Mouse (Mus musculus) hindbrain, embryonic 14.5 days (tissue): ENCODE measurements around the gene Krt72. TPM values are rescaled to one million over a fixed set of nuclear protein-coding genes. Genes with fewer than 3 reads are reported as not detected.
A peak's percentile ranks its signal among the peaks of the same experiment; 100 is the strongest.

Experiments used
- ATAC-seq: fragments of 200-750 bp; cut with Nextera tagmentation; 2 replicates; pipeline ENCODE4 v1.8.0; 2017; ENCODE audit warnings: moderate number of reproducible peaks, mild to moderate bottlenecking, moderate TSS enrichment, moderate library complexity; ENCODE audit not compliant: low FRiP score
- DNase-seq: peaks from one replicate; pipeline ENCODE4 v3.0.0-alpha.2; 2015; ENCODE audit warnings: low spot score
- H3K27ac ChIP-seq: fragments of 300-500 bp; sonication (generic); 2 replicates; pipeline ENCODE4 v1.5.1; 2014; ENCODE audit warnings: mild to moderate bottlenecking, moderate library complexity
- H3K27me3 ChIP-seq: fragments of 300-500 bp; sonication (generic); 2 replicates; pipeline ENCODE4 v1.6.1; 2014; ENCODE audit warnings: mild to moderate bottlenecking, low read length, mixed read lengths; ENCODE audit not compliant: control insufficient read depth, insufficient read depth
- H3K36me3 ChIP-seq: fragments of 300-500 bp; sonication (generic); replicated peaks from 2 replicates; pipeline ENCODE4 v1.6.1; 2014; ENCODE audit not compliant: control insufficient read depth, insufficient read depth
- H3K4me1 ChIP-seq: fragments of 300-500 bp; sonication (generic); replicated peaks from 2 replicates; pipeline ENCODE4 v1.6.1; 2014; ENCODE audit warnings: antibody characterized with exemption, low read length, mixed read lengths; ENCODE audit not compliant: control insufficient read depth, insufficient read depth
- H3K4me2 ChIP-seq: fragments of 300-500 bp; sonication (generic); replicated peaks from 2 replicates; pipeline ENCODE4 v1.6.1; 2014; ENCODE audit warnings: mild to moderate bottlenecking, moderate library complexity
- H3K4me3 ChIP-seq: fragments of 300-500 bp; sonication (generic); replicated peaks from 2 replicates; pipeline ENCODE4 v1.5.1; 2014; ENCODE audit warnings: mild to moderate bottlenecking, low read length
- H3K9ac ChIP-seq: fragments of 300-500 bp; sonication (generic); 2 replicates; pipeline ENCODE4 v1.6.1; 2014
- H3K9me3 ChIP-seq: fragments of 300-500 bp; sonication (generic); 2 replicates; pipeline ENCODE4 v1.6.1; 2016; ENCODE audit warnings: low read length; ENCODE audit not compliant: control insufficient read depth
- WGBS: fragments of 180-500 bp; shearing (Covaris S2); extraction: QIAGEN DNeasy Blood & Tissue Kit; methylation state at CpG from one replicate; pipeline ENCODE4 v1.1.7; 2014; 5-methylcytosine and 5-hydroxymethylcytosine counted together
- polyA plus RNA-seq: library from polyadenylated mRNA; unstranded; fragments of >200 nt; fragmentation: Nextera tagmentation; extraction: Ambion mirVana; gene quantifications from 2 replicates; pipeline ENCODE4 v1.2.1, GENCODE M21; 2014

Gene Krt72
- polyA plus RNA-seq, 1 experiment from 2014 or later, result not detected

DNA sequence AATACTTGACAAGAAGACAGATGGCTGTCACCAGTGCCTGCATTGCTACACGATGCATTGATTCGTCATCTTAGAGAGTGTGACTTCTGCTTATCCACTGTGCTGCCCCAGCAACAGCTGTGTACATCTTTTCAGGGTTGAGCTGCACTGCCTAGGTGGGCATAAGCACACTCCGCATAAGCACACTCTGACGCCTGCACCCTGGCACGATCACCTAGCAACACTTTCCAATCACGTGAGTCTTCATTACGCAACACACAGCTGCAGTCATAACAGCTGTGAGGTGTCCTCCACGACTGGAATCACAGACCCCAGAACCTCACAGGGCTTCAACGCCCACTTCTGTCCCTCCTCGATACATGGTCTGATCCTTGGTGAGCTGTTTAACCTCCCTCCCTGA, 12.8 kb downstream of the Krt72 start:
- Histone ChIP-seq H3K9me3 (no peaks in the 10 kb centered on the region), H3K27me3 (no peaks in the 10 kb centered on the region), H3K4me1 (no peaks in the 10 kb centered on the region), H3K36me3 (no peaks in the 10 kb centered on the region), H3K4me2 (no peak overlapping the region), H3K9ac (no peak overlapping the region), H3K4me3 (no peak overlapping the region), H3K27ac (no peak overlapping the region)
- DNase-seq (no peak), ATAC-seq (no peak)
- WGBS, result 83% methylated on average over 10 of the region's 10 CpGs

DNA sequence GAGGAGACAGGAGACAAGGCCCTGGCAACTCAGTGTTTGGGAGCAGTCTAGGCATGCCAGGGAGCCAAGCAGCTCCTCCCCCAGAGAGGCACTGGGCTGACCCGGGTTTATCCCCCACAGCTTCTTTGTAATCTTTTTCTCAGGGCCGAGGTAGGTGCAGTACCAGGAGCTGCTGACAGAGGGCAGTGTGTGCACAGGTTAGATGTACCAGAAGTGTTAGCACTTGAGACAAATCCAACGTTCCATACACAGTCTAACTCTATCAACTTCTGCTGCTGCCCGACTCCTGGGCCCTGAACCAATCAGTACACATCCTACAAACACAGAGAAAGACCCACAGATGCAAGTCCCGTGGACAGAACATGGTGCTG, 13.6 kb downstream of the Krt72 start:
- peak; percentile 64; the same call in 1 of the 2 replicates for ATAC-seq
- Histone ChIP-seq H3K4me3 (no peak overlapping the region), H3K9ac (no peak overlapping the region), H3K4me1 (no peaks in the 10 kb centered on the region), H3K27me3 (no peaks in the 10 kb centered on the region), H3K9me3 (no peaks in the 10 kb centered on the region), H3K4me2 (no peak overlapping the region), H3K36me3 (no peaks in the 10 kb centered on the region), H3K27ac (no peak overlapping the region)
- 11% methylated on average over 5 of the region's 5 CpGs for WGBS
- peak; percentile 97 for DNase-seq

DNA sequence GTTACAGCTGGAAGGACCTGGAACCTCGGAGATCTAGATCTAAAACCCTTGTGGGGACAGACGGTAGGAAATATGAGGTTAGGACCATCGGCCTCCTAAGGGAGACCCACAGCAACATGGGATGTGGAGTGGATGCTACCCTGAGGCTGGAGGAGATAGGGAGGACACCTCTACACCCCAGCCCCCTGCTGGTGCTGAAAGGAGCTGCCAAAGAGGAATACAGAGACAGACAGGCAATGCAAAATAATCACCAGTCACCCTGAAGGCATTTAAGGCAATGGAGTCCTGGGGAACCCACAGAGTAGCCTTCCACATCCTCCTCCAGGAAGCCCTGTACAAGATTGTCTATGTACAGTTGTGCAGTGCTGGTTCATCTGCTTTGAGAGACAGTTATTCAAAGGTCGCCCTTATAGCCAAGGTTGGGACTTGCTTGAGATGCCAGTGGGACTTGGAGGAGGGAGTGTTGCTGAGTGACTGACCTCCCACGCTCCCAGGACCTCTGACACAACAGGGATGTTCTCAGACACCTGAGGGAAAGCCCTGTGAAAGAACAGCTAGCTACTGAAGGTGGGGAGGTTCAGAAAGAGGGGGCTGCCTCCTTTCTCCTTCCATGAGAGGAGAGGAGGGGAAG, 14.1 kb downstream of the Krt72 start:
- no peak for DNase-seq
- Histone ChIP-seq H3K36me3 (no peaks in the 10 kb centered on the region), H3K9me3 (no peaks in the 10 kb centered on the region), H3K9ac (no peak overlapping the region), H3K27me3 (no peaks in the 10 kb centered on the region), H3K27ac (no peak overlapping the region), H3K4me3 (no peak overlapping the region), H3K4me1 (no peaks in the 10 kb centered on the region), H3K4me2 (no peak overlapping the region)
- ATAC-seq, result peak; percentile 11; the same call in 1 of the 2 replicates
- WGBS, result 77% methylated on average over 5 of the region's 5 CpGs

DNA sequence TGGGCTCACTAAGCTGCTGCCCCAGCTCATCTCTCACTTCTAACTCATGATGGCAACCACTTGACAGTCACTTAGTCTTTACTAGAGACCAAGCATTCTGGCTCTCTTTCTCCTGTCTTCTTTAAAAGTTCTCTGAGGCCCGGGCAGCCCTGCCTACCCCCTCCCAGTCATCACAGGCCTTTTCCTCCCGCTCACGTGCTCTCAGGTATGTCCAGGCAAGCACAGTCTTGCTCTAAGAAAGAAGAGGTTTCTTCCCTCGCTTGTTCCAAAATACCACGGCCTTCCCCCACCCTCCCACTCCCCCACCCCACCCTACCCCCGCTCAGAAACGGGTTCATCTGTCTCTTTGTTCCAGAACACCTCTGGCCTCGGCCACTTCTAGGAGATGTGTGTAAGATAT, 16.0 kb downstream of the Krt72 start:
- Histone ChIP-seq H3K9ac (no peak overlapping the region), H3K4me2 (no peak overlapping the region), H3K4me1 (no peaks in the 10 kb centered on the region), H3K36me3 (no peaks in the 10 kb centered on the region), H3K9me3 (no peaks in the 10 kb centered on the region), H3K27ac (no peak overlapping the region), H3K27me3 (no peaks in the 10 kb centered on the region), H3K4me3 (no peak overlapping the region)
- 61% methylated on average over 8 of the region's 8 CpGs for WGBS
- ATAC-seq (no peak), DNase-seq (no peak)

DNA sequence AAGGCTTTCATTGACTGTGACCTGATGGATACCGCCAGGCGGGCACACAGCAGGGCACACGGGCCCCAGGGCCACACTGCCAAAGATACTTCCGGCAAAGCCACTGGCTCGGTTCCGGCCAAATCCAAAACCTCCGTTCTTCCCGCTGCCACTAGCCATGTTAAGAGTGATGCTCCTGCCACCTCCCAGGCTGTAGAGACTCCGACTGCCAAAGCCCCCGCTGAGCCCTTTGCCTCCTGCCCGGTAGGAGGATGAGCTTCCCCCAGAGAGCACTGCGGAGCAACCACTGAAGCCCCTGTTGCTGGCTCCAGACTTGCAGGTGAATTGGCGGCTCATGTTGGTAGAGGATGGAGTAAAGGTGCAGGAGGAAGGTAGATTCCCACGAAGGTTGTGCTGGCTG, 43.5 kb downstream of the Krt72 start, which contains the start of gene Krt71:
TSS of gene Krt71 (minus strand) at position 399 of the 400 bp plus-strand sequence.
- no peaks in the 10 kb centered on the region for H3K4me1 ChIP-seq
- no peak within 1 kb of the TSS for H3K9ac ChIP-seq
- H3K27me3 ChIP-seq, result no peaks in the 10 kb centered on the region
- no peak within 1 kb of the TSS for H3K4me3 ChIP-seq
- no peak for DNase-seq
- ATAC-seq, result no peak
- no peaks in the 10 kb centered on the region for H3K9me3 ChIP-seq
- H3K27ac ChIP-seq, result no peak within 1 kb of the TSS
- WGBS, result 61% methylated on average over 14 of the region's 14 CpGs
- no peak within 1 kb of the TSS for H3K4me2 ChIP-seq
- no peaks in the 10 kb centered on the region for H3K36me3 ChIP-seq

GRCm38 (mm10) chr15:101737786-101738185, 48.5 kb downstream of the Krt72 start:
- no peak overlapping the region for H3K4me3 ChIP-seq
- 62% methylated on average over 7 of the region's 7 CpGs for WGBS
- ATAC-seq (no peak), DNase-seq (no peak)
- no peak overlapping the region for H3K9ac ChIP-seq
- H3K4me2 ChIP-seq, result no peak overlapping the region
- H3K27ac ChIP-seq, result no peak overlapping the region
- no peaks in the 10 kb centered on the region for H3K4me1 ChIP-seq
- H3K27me3 ChIP-seq, result no peaks in the 10 kb centered on the region
- no peaks in the 10 kb centered on the region for H3K9me3 ChIP-seq
- H3K36me3 ChIP-seq, result no peaks in the 10 kb centered on the region

- Histone ChIP-seq H3K9ac (no peak overlapping the region), H3K27ac (no peak overlapping the region), H3K36me3 (no peaks in the 10 kb centered on the region), H3K9me3 (no peaks in the 10 kb centered on the region), H3K4me1 (no peaks in the 10 kb centered on the region), H3K4me3 (no peak overlapping the region), H3K27me3 (no peaks in the 10 kb centered on the region), H3K4me2 (no peak overlapping the region)
- ATAC-seq (no peak), DNase-seq (no peak)
Observed at GRCm38 (mm10) chr15:101730653-101731052, 55.6 kb downstream of the Krt72 start.

Other genes starting within 250 kb of the Krt72 start
- gene Krt82, start 235.8 kb downstream of the Krt72 start, polyA plus RNA-seq, result not detected in 2 replicates
- 0.15 and 0.23 TPM in 2 replicates for gene Krt90, start 223.5 kb downstream of the Krt72 start, polyA plus RNA-seq
- 0.07 and 0.15 TPM in 2 replicates for gene Krt75, start 212.6 kb downstream of the Krt72 start, polyA plus RNA-seq
- gene Gm5414, start 158.3 kb downstream of the Krt72 start, polyA plus RNA-seq, result not detected in 2 replicates
- not detected in 2 replicates for gene Gm5478, start 139.1 kb downstream of the Krt72 start, polyA plus RNA-seq
- not detected in 2 replicates for gene Krt6b, start 106.2 kb downstream of the Krt72 start, polyA plus RNA-seq
- not detected in 2 replicates for gene Krt6a, start 92.2 kb downstream of the Krt72 start, polyA plus RNA-seq
- not detected in 2 replicates for gene Krt5, start 73.6 kb downstream of the Krt72 start, polyA plus RNA-seq
- gene Krt71, start 43.4 kb downstream of the Krt72 start, polyA plus RNA-seq, result 0.52 and 0.54 TPM in 2 replicates
- 0.52 and 0.68 TPM in 2 replicates for gene Krt73, start 15.9 kb upstream of the Krt72 start, polyA plus RNA-seq
- not detected in 2 replicates for gene Krt2, start 31.7 kb upstream of the Krt72 start, polyA plus RNA-seq
- 11.9 and 12.2 TPM in 2 replicates for gene Krt1, start 64.3 kb upstream of the Krt72 start, polyA plus RNA-seq
- 0.20 and 0.21 TPM in 2 replicates for gene Krt77, start 83.2 kb upstream of the Krt72 start, polyA plus RNA-seq
- gene Krt76, start 106.5 kb upstream of the Krt72 start, polyA plus RNA-seq, result not detected in 2 replicates
- not detected in 2 replicates for gene Krt4, start 138.3 kb upstream of the Krt72 start, polyA plus RNA-seq
- gene Krt79, start 153.9 kb upstream of the Krt72 start, polyA plus RNA-seq, result 0.29 TPM in 1 of 2 replicates, not detected in the other
- gene Krt78, start 167.8 kb upstream of the Krt72 start, polyA plus RNA-seq, result 0.07 TPM in 1 of 2 replicates, not detected in the other
- gene Krt8, start 218.0 kb upstream of the Krt72 start, polyA plus RNA-seq, result 4.1 and 6.8 TPM in 2 replicates
- 8.6 and 15.7 TPM in 2 replicates for gene Krt18, start 241.7 kb upstream of the Krt72 start, polyA plus RNA-seq